Mouse (Mus musculus): ENCODE data around the gene Znfx1. TPM values are rescaled to one million over a fixed set of nuclear protein-coding genes. Genes with fewer than 3 reads are reported as not detected.
A peak's percentile ranks its signal among the peaks of the same experiment; 100 is the strongest.

Gene Znfx1
- polyA plus RNA-seq, 1 experiment from 2014 or later: 6.3 TPM

DNA sequence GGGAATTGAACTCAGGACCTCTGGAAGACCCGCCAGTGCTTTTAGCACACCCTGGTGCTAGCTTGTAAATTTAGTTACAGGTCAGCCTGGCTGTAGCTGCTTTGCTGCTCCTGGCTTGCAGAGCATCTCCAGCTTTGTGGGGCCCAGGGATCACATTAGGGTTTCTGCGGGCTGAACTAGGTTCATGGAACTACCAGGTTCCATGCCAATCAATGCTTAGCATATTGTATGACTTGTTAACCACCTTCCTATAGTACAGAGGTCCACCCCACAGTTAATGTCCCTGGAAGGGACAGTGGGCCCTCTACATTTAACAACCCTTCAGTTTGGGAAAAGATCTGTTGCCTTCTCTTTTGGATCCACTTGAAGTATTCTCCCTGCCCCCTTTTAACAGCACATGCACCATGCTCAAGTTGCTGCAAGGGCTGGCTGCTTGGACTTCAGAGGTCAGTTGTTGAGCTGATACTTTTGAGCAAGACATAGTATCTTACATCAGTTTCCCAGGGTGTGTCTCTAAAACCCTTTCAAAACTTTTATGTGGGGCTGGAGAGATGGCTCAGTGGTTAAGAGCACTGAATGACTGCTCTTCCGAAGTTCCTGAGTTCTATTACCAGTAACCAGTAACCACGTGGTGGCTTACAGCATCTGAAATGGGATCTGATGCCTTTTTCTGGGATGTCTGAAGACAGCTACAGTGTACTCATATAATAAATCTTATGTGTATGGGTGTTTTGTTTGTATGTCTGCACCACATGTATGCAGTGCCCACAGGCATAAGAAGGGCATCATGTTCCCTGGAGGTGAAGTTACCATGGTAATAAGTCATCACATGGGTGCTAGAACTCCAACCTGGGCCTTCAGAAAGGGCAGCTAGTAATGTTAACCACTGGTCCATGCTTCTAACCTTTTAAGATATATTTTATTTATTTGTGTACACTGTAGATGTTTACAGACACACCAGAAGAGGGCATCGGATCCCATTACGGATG lies 4.0 kb upstream of the Znfx1 start:
- Histone ChIP-seq H3K9me3 (ENCODE audit: low read length) (no peaks in the 10 kb centered on the region), H3K9ac (replicated peaks) (no peak overlapping the region), H3K4me1 (ENCODE audit: insufficient read depth) (peaks cover 18% of the 10 kb centered on the region), H3K27me3 (ENCODE audit: insufficient read depth, low read length) (no peaks in the 10 kb centered on the region), H3K4me3 (ENCODE audit: low read depth, low read length) (no peak overlapping the region), H3K36me3 (replicated peaks; ENCODE audit: insufficient read depth, low read length) (peaks cover 17% of the 10 kb centered on the region), H3K27ac (ENCODE audit: low read depth) (0 out of 2 replicates have a peak overlapping the region, but pooled peaks have one; percentile 8), H3K4me2 (ENCODE audit: low read depth, low read length) (no peak overlapping the region)
- no peak for TF ChIP-seq EP300 (IDR thresholded peaks at IDR 0.05; ENCODE audit: low read depth)
- no peak for TF ChIP-seq CTCF (IDR thresholded peaks at IDR 0.05; ENCODE audit: low read depth)
- DNase-seq (no peak), ATAC-seq (no peak)
- WGBS (ENCODE audit: insufficient replicate concordance): 22% methylated on average over 6 of the region's 6 CpGs

DNA sequence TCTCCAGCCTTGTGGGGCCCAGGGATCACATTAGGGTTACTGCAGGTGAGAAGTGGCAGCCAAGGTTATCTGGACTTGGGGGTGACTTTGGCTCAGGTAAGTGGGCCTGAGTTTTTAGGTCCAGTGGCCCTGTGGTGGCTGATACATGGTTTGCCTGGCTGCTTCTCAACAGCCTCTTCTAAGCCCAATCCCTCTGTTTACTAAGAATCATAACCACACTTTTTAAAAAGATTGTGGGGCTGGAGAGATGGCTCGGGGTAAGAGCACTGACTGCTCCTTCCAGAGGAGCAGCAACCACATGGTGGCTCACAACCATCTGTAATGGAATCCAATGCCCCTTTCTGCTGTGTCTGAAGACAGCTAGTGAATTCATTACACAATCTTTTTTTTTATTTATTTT lies 3.2 kb upstream of the Znfx1 start:
- Histone ChIP-seq H3K9me3 (ENCODE audit: low read length) (no peaks in the 10 kb centered on the region), H3K4me3 (ENCODE audit: low read depth, low read length) (no peak overlapping the region), H3K4me1 (ENCODE audit: insufficient read depth) (peaks cover 21% of the 10 kb centered on the region), H3K27me3 (ENCODE audit: insufficient read depth, low read length) (no peaks in the 10 kb centered on the region), H3K9ac (replicated peaks) (peak overlapping the region; percentile 19; the same call in 1 of the 2 replicates), H3K27ac (ENCODE audit: low read depth) (no peak overlapping the region), H3K36me3 (replicated peaks; ENCODE audit: insufficient read depth, low read length) (peaks cover 17% of the 10 kb centered on the region), H3K4me2 (ENCODE audit: low read depth, low read length) (no peak overlapping the region)
- ATAC-seq (no peak), DNase-seq (no peak)
- WGBS (ENCODE audit: insufficient replicate concordance): 31% methylated on average over 1 of the region's 1 CpGs
- no peak for TF ChIP-seq CTCF (IDR thresholded peaks at IDR 0.05; ENCODE audit: low read depth)
- no peak for TF ChIP-seq EP300 (IDR thresholded peaks at IDR 0.05; ENCODE audit: low read depth)

DNA sequence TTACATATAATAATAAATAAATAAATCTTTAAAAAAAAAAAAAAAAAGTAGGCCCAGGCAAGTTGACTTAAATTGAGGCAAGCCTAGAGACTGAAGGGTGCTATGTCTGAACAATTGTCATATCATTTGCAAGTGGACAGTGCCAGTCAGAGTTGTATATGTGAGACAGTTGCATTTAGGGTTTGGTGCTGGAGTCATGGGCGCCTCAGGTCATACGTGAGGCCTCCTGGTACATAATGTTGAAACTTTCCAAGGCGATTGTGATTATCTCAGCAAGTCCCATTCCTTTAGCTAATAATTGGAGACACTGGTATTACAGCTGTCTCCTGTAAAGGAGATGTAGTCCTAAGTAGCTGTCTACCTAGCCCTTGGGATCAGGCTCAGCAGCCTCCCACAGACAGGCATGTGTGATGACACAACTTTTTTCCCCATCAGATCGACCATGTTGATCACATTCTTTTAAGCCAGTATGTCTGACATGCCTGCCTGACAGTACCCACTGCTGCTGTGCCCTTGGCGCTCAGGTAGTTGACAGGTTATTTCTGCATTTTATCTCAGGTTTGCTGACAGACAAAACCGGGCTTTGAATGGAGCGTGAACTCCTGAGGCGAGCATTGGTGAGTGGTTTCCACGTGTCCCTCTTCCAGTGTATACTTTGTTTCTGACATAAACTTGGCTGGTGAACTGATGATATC lies 1.9 kb upstream of the Znfx1 start:
- Histone ChIP-seq H3K27ac (ENCODE audit: low read depth) (peak overlapping the region; percentile 61), H3K9me3 (ENCODE audit: low read length) (no peaks in the 10 kb centered on the region), H3K9ac (replicated peaks) (peak overlapping the region; percentile 57), H3K4me1 (ENCODE audit: insufficient read depth) (peaks cover 29% of the 10 kb centered on the region), H3K4me2 (ENCODE audit: low read depth, low read length) (peak overlapping the region; percentile 80), H3K4me3 (ENCODE audit: low read depth, low read length) (peak overlapping the region; percentile 92), H3K36me3 (replicated peaks; ENCODE audit: insufficient read depth, low read length) (peaks cover 17% of the 10 kb centered on the region), H3K27me3 (ENCODE audit: insufficient read depth, low read length) (no peaks in the 10 kb centered on the region)
- DNase-seq (no peak), ATAC-seq (no peak)
- TF ChIP-seq EP300 (IDR thresholded peaks at IDR 0.05; ENCODE audit: low read depth) (no peak), CTCF (IDR thresholded peaks at IDR 0.05; ENCODE audit: low read depth) (no peak)
- WGBS (ENCODE audit: insufficient replicate concordance): 22% methylated on average over 9 of the region's 9 CpGs

DNA sequence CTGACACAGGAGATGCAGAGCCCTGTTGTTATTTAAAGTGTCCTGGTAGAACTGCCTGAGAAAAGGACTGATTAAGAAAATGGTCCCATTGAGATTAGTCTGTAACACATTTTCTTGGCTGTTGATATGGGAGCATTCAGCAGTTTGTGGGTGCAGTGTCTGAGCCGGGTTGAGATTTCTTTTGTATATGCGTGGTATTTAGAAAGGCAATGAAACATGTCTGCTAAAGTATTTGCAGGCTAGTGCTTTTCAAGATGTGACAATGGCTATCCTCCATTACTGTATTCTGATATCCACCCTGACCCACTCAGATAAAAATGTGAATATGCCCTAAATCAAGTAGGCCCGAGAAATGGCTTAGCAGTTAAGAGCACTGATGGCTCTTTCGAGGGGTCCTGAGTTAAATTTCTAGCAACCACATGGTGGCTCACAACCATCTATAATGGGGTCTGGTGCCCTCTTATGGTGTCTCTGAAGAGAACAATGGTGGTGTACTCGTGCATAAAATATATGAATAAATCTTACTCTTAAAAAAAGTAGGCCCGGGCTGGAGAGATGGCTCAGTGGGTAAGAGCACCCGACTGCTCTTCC lies 1.2 kb upstream of the Znfx1 start:
- TF ChIP-seq EP300 (IDR thresholded peaks at IDR 0.05; ENCODE audit: low read depth): no peak
- TF ChIP-seq CTCF (IDR thresholded peaks at IDR 0.05; ENCODE audit: low read depth): peak; percentile 32
- no peak for ATAC-seq
- peak overlapping the region; percentile 92 for H3K4me3 ChIP-seq (ENCODE audit: low read depth, low read length)
- peaks cover 23% of the 10 kb centered on the region for H3K36me3 ChIP-seq (replicated peaks; ENCODE audit: insufficient read depth, low read length)
- peak overlapping the region; percentile 99 for H3K27ac ChIP-seq (ENCODE audit: low read depth)
- 2% methylated on average over 7 of the region's 7 CpGs for WGBS (ENCODE audit: insufficient replicate concordance)
- peaks cover 34% of the 10 kb centered on the region for H3K4me1 ChIP-seq (ENCODE audit: insufficient read depth)
- no peaks in the 10 kb centered on the region for H3K9me3 ChIP-seq (ENCODE audit: low read length)
- peak overlapping the region; percentile 80 for H3K4me2 ChIP-seq (ENCODE audit: low read depth, low read length)
- H3K9ac ChIP-seq (replicated peaks): peak overlapping the region; percentile 65
- DNase-seq: no peak
- no peaks in the 10 kb centered on the region for H3K27me3 ChIP-seq (ENCODE audit: insufficient read depth, low read length)

DNA sequence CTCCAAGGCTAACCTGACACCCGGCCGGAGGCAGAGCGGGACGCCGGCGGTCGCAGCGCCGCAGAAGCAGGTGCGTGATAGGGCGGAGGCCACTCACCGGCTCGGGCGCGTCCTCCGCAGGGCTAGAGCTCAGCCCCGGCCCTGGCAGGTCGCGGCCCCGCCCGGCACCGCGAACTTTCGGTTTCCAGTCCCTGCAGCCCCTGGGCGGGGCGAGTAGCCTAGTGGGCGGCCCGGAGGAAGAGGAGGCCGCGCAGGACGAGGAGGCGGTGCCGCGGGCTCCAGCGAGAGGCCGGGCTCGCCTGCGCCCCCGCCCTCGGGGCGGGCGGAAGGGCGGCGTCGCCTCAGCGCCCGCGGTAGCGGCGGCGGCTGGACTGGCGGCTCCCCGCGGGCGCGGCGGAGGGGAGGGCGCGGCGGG lies 311 bp downstream of the Znfx1 start:
- ATAC-seq (peak; percentile 96), DNase-seq (peak; percentile 98)
- Histone ChIP-seq H3K9me3 (ENCODE audit: low read length) (no peaks in the 10 kb centered on the region), H3K9ac (replicated peaks) (peak overlapping the region; percentile 92), H3K4me3 (ENCODE audit: low read depth, low read length) (peak overlapping the region; percentile 92), H3K4me2 (ENCODE audit: low read depth, low read length) (peak overlapping the region; percentile 89), H3K36me3 (replicated peaks; ENCODE audit: insufficient read depth, low read length) (peaks cover 36% of the 10 kb centered on the region), H3K27ac (ENCODE audit: low read depth) (peak overlapping the region; percentile 99), H3K4me1 (ENCODE audit: insufficient read depth) (peaks cover 38% of the 10 kb centered on the region), H3K27me3 (ENCODE audit: insufficient read depth, low read length) (no peaks in the 10 kb centered on the region)
- TF ChIP-seq CTCF (IDR thresholded peaks at IDR 0.05; ENCODE audit: low read depth) (no peak), EP300 (IDR thresholded peaks at IDR 0.05; ENCODE audit: low read depth) (no peak)
- WGBS (ENCODE audit: insufficient replicate concordance): under 1% methylated on average over 41 of the region's 60 CpGs
